Mouse (Mus musculus): ENCODE measurements around the gene Bod1.

- TF ChIP-seq GATA1 (IDR thresholded peaks at IDR 0.05; ENCODE audit: low read length) (no peak), TAL1 (IDR thresholded peaks at IDR 0.05; ENCODE audit: low read length) (no peak)
These were observed 28.6 kb downstream of the Bod1 start for GRCm38 (mm10) chr11:31643120-31643519.
